Mouse (Mus musculus) intestine, embryonic 14.5 days (tissue): ENCODE data around the gene Col15a1. TPM values are rescaled to one million over a fixed set of nuclear protein-coding genes. Genes with fewer than 3 reads are reported as not detected.
A peak's percentile ranks its signal among the peaks of the same experiment; 100 is the strongest.

ENCODE experiments used
- ATAC-seq: fragments of 200-750 bp; cut with Nextera tagmentation; replicated peaks from 2 replicates; pipeline ENCODE4 v1.8.0; 2017; ENCODE audit warnings: low read depth, moderate number of reproducible peaks, moderate TSS enrichment, moderate library complexity; ENCODE audit not compliant: low FRiP score, low TSS enrichment
- DNase-seq: peaks from one replicate; pipeline ENCODE4 v3.0.0-alpha.2; 2018; ENCODE audit warnings: low spot score
- H3K27ac ChIP-seq: fragments of 300-500 bp; sonication (generic); 2 replicates; pipeline ENCODE4 v1.5.1; 2014; ENCODE audit warnings: low read depth, mild to moderate bottlenecking, control low read depth
- H3K27me3 ChIP-seq: fragments of 300-500 bp; sonication (generic); replicated peaks from 2 replicates; pipeline ENCODE4 v1.6.1; 2014; ENCODE audit warnings: low read length, control low read depth; ENCODE audit not compliant: control insufficient read depth, insufficient read depth
- H3K36me3 ChIP-seq: fragments of 300-500 bp; sonication (generic); 2 replicates; pipeline ENCODE4 v1.6.1; 2014; ENCODE audit warnings: low read length, control low read depth; ENCODE audit not compliant: control insufficient read depth, insufficient read depth
- H3K4me1 ChIP-seq: fragments of 300-500 bp; sonication (generic); replicated peaks from 2 replicates; pipeline ENCODE4 v1.6.1; 2014; ENCODE audit warnings: low read length, control low read depth, mixed read lengths; ENCODE audit not compliant: control insufficient read depth, insufficient read depth
- H3K4me2 ChIP-seq: fragments of 300-500 bp; sonication (generic); 2 replicates; pipeline ENCODE4 v1.6.1; 2014; ENCODE audit warnings: low read length
- H3K4me3 ChIP-seq: fragments of 300-500 bp; sonication (generic); 2 replicates; pipeline ENCODE4 v1.5.1; 2014; ENCODE audit warnings: low read depth, low read length, control low read depth, mixed read lengths
- H3K9ac ChIP-seq: fragments of 300-500 bp; sonication (generic); 2 replicates; pipeline ENCODE4 v1.6.1; 2014; ENCODE audit warnings: mild to moderate bottlenecking, low read length
- H3K9me3 ChIP-seq: fragments of 300-500 bp; sonication (generic); 2 replicates; pipeline ENCODE4 v1.6.1; 2016; ENCODE audit warnings: low read length, control low read depth; ENCODE audit not compliant: control insufficient read depth
- WGBS: fragments of 180-500 bp; shearing (Covaris S2); extraction: QIAGEN DNeasy Blood & Tissue Kit; methylation state at CpG from one replicate; pipeline ENCODE4 v1.1.7; 2014; 5-methylcytosine and 5-hydroxymethylcytosine counted together
- polyA plus RNA-seq: library from polyadenylated mRNA; unstranded; fragments of >200 nt; fragmentation: Nextera tagmentation; extraction: Ambion mirVana; gene quantifications from 2 replicates; pipeline ENCODE4 v1.2.1, GENCODE M21; 2014

Gene Col15a1
- polyA plus RNA-seq, 1 experiment from 2014 or later: 15.5 TPM

- no peak overlapping the region for H3K27ac ChIP-seq
- no peak for DNase-seq
- no peaks in the 10 kb centered on the region for H3K36me3 ChIP-seq
- no peak overlapping the region for H3K4me3 ChIP-seq
- 78% methylated on average over 3 of the region's 3 CpGs for WGBS
- H3K27me3 ChIP-seq: no peaks in the 10 kb centered on the region
- no peaks in the 10 kb centered on the region for H3K4me1 ChIP-seq
- H3K9me3 ChIP-seq: no peaks in the 10 kb centered on the region
- no peak for ATAC-seq
- H3K9ac ChIP-seq: no peak overlapping the region
- H3K4me2 ChIP-seq: no peak overlapping the region
Measured at GRCm38 (mm10) chr4:47222146-47222545, 14.2 kb downstream of the Col15a1 start.

GRCm38 (mm10) chr4:47225920-47226319 is 18.0 kb downstream of the Col15a1 start:
- Histone ChIP-seq H3K27ac (no peak overlapping the region), H3K36me3 (no peaks in the 10 kb centered on the region), H3K4me3 (no peak overlapping the region), H3K4me2 (no peak overlapping the region), H3K4me1 (no peaks in the 10 kb centered on the region), H3K9me3 (no peaks in the 10 kb centered on the region), H3K9ac (no peak overlapping the region), H3K27me3 (no peaks in the 10 kb centered on the region)
- DNase-seq: no peak
- WGBS: 66% methylated on average over 6 of the region's 6 CpGs
- ATAC-seq: 0 out of 2 replicates have a peak, but pooled peaks have one; percentile 38

GRCm38 (mm10) chr4:47227101-47227500 is 19.1 kb downstream of the Col15a1 start:
- no peaks in the 10 kb centered on the region for H3K36me3 ChIP-seq
- H3K4me2 ChIP-seq: no peak overlapping the region
- H3K9me3 ChIP-seq: no peaks in the 10 kb centered on the region
- no peak overlapping the region; the same call in 1 of the 2 replicates for H3K27ac ChIP-seq
- H3K9ac ChIP-seq: no peak overlapping the region
- DNase-seq: no peak
- no peaks in the 10 kb centered on the region for H3K4me1 ChIP-seq
- H3K4me3 ChIP-seq: no peak overlapping the region
- 37% methylated on average over 4 of the region's 4 CpGs for WGBS
- no peak for ATAC-seq
- H3K27me3 ChIP-seq: no peaks in the 10 kb centered on the region

- Histone ChIP-seq H3K4me3 (no peak overlapping the region), H3K27me3 (no peaks in the 10 kb centered on the region), H3K4me1 (no peaks in the 10 kb centered on the region), H3K9ac (no peak overlapping the region), H3K9me3 (no peaks in the 10 kb centered on the region), H3K36me3 (no peaks in the 10 kb centered on the region), H3K4me2 (no peak overlapping the region), H3K27ac (no peak overlapping the region)
- peak; percentile 47; the same call in 1 of the 2 replicates for ATAC-seq
- 34% methylated on average over 6 of the region's 6 CpGs for WGBS
- peak; percentile 62 for DNase-seq
Measured at GRCm38 (mm10) chr4:47227756-47228155, 19.8 kb downstream of the Col15a1 start.

GRCm38 (mm10) chr4:47228945-47229344 is 21.0 kb downstream of the Col15a1 start:
- Histone ChIP-seq H3K9ac (no peak overlapping the region), H3K4me2 (no peak overlapping the region), H3K27me3 (no peaks in the 10 kb centered on the region), H3K4me1 (no peaks in the 10 kb centered on the region), H3K4me3 (no peak overlapping the region), H3K9me3 (no peaks in the 10 kb centered on the region), H3K36me3 (no peaks in the 10 kb centered on the region), H3K27ac (no peak overlapping the region)
- no peak for DNase-seq
- ATAC-seq: no peak
- WGBS: 79% methylated on average over 5 of the region's 5 CpGs

GRCm38 (mm10) chr4:47230498-47230897 is 22.5 kb downstream of the Col15a1 start:
- WGBS: 86% methylated on average over 7 of the region's 7 CpGs
- no peaks in the 10 kb centered on the region for H3K9me3 ChIP-seq
- no peaks in the 10 kb centered on the region for H3K27me3 ChIP-seq
- H3K4me1 ChIP-seq: 0 out of 2 replicates have a peak, but pooled peaks cover 4% of the 10 kb centered on the region
- no peak overlapping the region for H3K9ac ChIP-seq
- no peak for DNase-seq
- H3K27ac ChIP-seq: no peak overlapping the region
- H3K4me3 ChIP-seq: no peak overlapping the region
- H3K36me3 ChIP-seq: no peaks in the 10 kb centered on the region
- no peak overlapping the region for H3K4me2 ChIP-seq
- no peak for ATAC-seq

- H3K36me3 ChIP-seq: no peaks in the 10 kb centered on the region
- no peaks in the 10 kb centered on the region for H3K27me3 ChIP-seq
- no peak overlapping the region for H3K9ac ChIP-seq
- WGBS: 71% methylated on average over 6 of the region's 6 CpGs
- no peak overlapping the region for H3K4me3 ChIP-seq
- ATAC-seq: no peak
- no peak overlapping the region for H3K4me2 ChIP-seq
- H3K27ac ChIP-seq: no peak overlapping the region
- DNase-seq: no peak
- H3K9me3 ChIP-seq: no peaks in the 10 kb centered on the region
- 0 out of 2 replicates have a peak, but pooled peaks cover 4% of the 10 kb centered on the region for H3K4me1 ChIP-seq
Measured at GRCm38 (mm10) chr4:47231322-47231721, 23.4 kb downstream of the Col15a1 start.

- no peak overlapping the region for H3K9ac ChIP-seq
- DNase-seq (no peak), ATAC-seq (no peak)
Measured at GRCm38 (mm10) chr4:47233192-47233835, 25.4 kb downstream of the Col15a1 start.

GRCm38 (mm10) chr4:47234667-47235267 is 26.8 kb downstream of the Col15a1 start:
- Histone ChIP-seq H3K36me3 (no peaks in the 10 kb centered on the region), H3K4me2 (no peak overlapping the region), H3K4me3 (no peak overlapping the region), H3K27me3 (no peaks in the 10 kb centered on the region), H3K4me1 (0 out of 2 replicates have a peak, but pooled peaks cover 4% of the 10 kb centered on the region), H3K27ac (no peak overlapping the region), H3K9ac (no peak overlapping the region), H3K9me3 (no peaks in the 10 kb centered on the region)
- peak; percentile 45; the same call in 1 of the 2 replicates for ATAC-seq
- peak; percentile 86 for DNase-seq
- 21% methylated on average over 17 of the region's 17 CpGs for WGBS

More at GRCm38 (mm10) chr4:47233192-47233835, 25.4 kb downstream of the Col15a1 start:
- Histone ChIP-seq H3K4me2 (no peak overlapping the region), H3K27me3 (no peaks in the 10 kb centered on the region), H3K9me3 (no peaks in the 10 kb centered on the region), H3K36me3 (no peaks in the 10 kb centered on the region), H3K4me3 (no peak overlapping the region), H3K4me1 (0 out of 2 replicates have a peak, but pooled peaks cover 4% of the 10 kb centered on the region), H3K27ac (no peak overlapping the region)
- WGBS: 69% methylated on average over 14 of the region's 14 CpGs
